Mouse (Mus musculus): ENCODE results near the gene Clpb. TPM values are rescaled to one million over a fixed set of nuclear protein-coding genes. Genes with fewer than 3 reads are reported as not detected.

Gene Clpb
- polyA plus RNA-seq, 1 experiment from 2014 or later = 52.1 TPM

GRCm38 (mm10) chr7:101739602-101740001 is 76.2 kb downstream of the Clpb start:
- H3K4me1 ChIP-seq = peaks cover 19% of the 10 kb centered on the region; the same call in 1 of the 2 replicates
- no peaks in the 10 kb centered on the region for H3K9me3 ChIP-seq
- no peaks in the 10 kb centered on the region for H3K36me3 ChIP-seq
- no peaks in the 10 kb centered on the region for H3K27me3 ChIP-seq
- H3K4me2 ChIP-seq (replicated peaks) = no peak overlapping the region
- ATAC-seq (ENCODE audit: low FRiP score, low read depth) = no peak; the same call in 1 of the 2 replicates
- H3K9ac ChIP-seq = no peak overlapping the region
- H3K27ac ChIP-seq = no peak overlapping the region
- WGBS = 6% methylated on average over 1 of the region's 1 CpGs
- no peak overlapping the region for H3K4me3 ChIP-seq

GRCm38 (mm10) chr7:101743487-101743886 is 80.1 kb downstream of the Clpb start:
- Histone ChIP-seq H3K4me2 (replicated peaks) (no peak overlapping the region), H3K27me3 (no peaks in the 10 kb centered on the region), H3K27ac (no peak overlapping the region), H3K9ac (no peak overlapping the region), H3K9me3 (no peaks in the 10 kb centered on the region), H3K36me3 (no peaks in the 10 kb centered on the region), H3K4me1 (peaks cover 26% of the 10 kb centered on the region), H3K4me3 (no peak overlapping the region)
- WGBS = 58% methylated on average over 4 of the region's 4 CpGs
- no peak for ATAC-seq (ENCODE audit: low FRiP score, low read depth)

GRCm38 (mm10) chr7:101746559-101747334 is 83.3 kb downstream of the Clpb start:
- no peak overlapping the region for H3K4me2 ChIP-seq (replicated peaks)
- peaks cover 21% of the 10 kb centered on the region for H3K4me1 ChIP-seq
- WGBS = 36% methylated on average over 12 of the region's 12 CpGs
- H3K9ac ChIP-seq = no peak overlapping the region
- no peak overlapping the region for H3K4me3 ChIP-seq
- no peak for ATAC-seq (ENCODE audit: low FRiP score, low read depth)
- H3K27ac ChIP-seq = no peak overlapping the region
- H3K27me3 ChIP-seq = no peaks in the 10 kb centered on the region
- H3K36me3 ChIP-seq = peaks cover 7% of the 10 kb centered on the region; the same call in 1 of the 2 replicates
- H3K9me3 ChIP-seq = no peaks in the 10 kb centered on the region

GRCm38 (mm10) chr7:101750268-101750667 is 86.8 kb downstream of the Clpb start:
- Histone ChIP-seq H3K4me1 (peaks cover 7% of the 10 kb centered on the region), H3K4me2 (replicated peaks) (no peak overlapping the region), H3K4me3 (no peak overlapping the region), H3K9ac (no peak overlapping the region), H3K9me3 (no peaks in the 10 kb centered on the region), H3K27me3 (no peaks in the 10 kb centered on the region), H3K27ac (no peak overlapping the region), H3K36me3 (peaks cover 30% of the 10 kb centered on the region)
- no peak for ATAC-seq (ENCODE audit: low FRiP score, low read depth)
- WGBS = 70% methylated on average over 2 of the region's 2 CpGs

GRCm38 (mm10) chr7:101752346-101752745 is 88.9 kb downstream of the Clpb start:
- no peaks in the 10 kb centered on the region for H3K27me3 ChIP-seq
- 91% methylated on average over 3 of the region's 3 CpGs for WGBS
- H3K4me3 ChIP-seq = no peak overlapping the region
- no peaks in the 10 kb centered on the region for H3K4me1 ChIP-seq
- no peak overlapping the region for H3K4me2 ChIP-seq (replicated peaks)
- no peak for ATAC-seq (ENCODE audit: low FRiP score, low read depth)
- peaks cover 30% of the 10 kb centered on the region for H3K36me3 ChIP-seq
- no peak overlapping the region for H3K27ac ChIP-seq
- no peak overlapping the region for H3K9ac ChIP-seq
- no peaks in the 10 kb centered on the region for H3K9me3 ChIP-seq

GRCm38 (mm10) chr7:101753492-101753891 is 90.1 kb downstream of the Clpb start:
- H3K4me1 ChIP-seq = no peaks in the 10 kb centered on the region
- no peaks in the 10 kb centered on the region for H3K27me3 ChIP-seq
- no peak overlapping the region for H3K4me2 ChIP-seq (replicated peaks)
- ATAC-seq (ENCODE audit: low FRiP score, low read depth) = no peak
- no peak overlapping the region for H3K9ac ChIP-seq
- no peak overlapping the region for H3K4me3 ChIP-seq
- H3K27ac ChIP-seq = no peak overlapping the region
- WGBS = 93% methylated on average over 5 of the region's 5 CpGs
- peaks cover 30% of the 10 kb centered on the region for H3K36me3 ChIP-seq
- H3K9me3 ChIP-seq = no peaks in the 10 kb centered on the region

DNA sequence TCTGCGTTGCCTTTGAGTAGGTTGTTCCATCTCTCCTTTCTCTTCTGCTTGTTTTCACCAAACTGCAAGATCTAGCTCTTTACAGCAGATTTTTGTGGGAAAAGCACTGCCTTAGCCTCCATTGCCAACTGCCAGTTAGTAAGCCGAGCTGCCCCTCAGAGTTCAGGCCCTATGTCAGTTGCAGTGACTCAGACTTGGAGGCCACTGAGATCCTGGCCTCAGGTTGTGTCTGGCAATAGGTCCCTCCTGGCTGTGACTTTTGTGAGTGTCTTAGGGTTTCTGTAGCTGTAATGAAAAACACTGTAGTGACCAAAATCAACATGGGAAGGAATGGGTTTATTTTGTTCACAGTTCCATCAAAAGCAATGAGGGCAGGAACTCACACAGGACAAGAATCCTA is 91.0 kb downstream of the Clpb start:
- ATAC-seq (ENCODE audit: low FRiP score, low read depth) = no peak
- Histone ChIP-seq H3K4me1 (no peaks in the 10 kb centered on the region), H3K4me3 (no peak overlapping the region), H3K27me3 (no peaks in the 10 kb centered on the region), H3K9ac (no peak overlapping the region), H3K9me3 (no peaks in the 10 kb centered on the region), H3K36me3 (peaks cover 34% of the 10 kb centered on the region), H3K27ac (no peak overlapping the region), H3K4me2 (replicated peaks) (no peak overlapping the region)
- WGBS = 86% methylated on average over 2 of the region's 2 CpGs

DNA sequence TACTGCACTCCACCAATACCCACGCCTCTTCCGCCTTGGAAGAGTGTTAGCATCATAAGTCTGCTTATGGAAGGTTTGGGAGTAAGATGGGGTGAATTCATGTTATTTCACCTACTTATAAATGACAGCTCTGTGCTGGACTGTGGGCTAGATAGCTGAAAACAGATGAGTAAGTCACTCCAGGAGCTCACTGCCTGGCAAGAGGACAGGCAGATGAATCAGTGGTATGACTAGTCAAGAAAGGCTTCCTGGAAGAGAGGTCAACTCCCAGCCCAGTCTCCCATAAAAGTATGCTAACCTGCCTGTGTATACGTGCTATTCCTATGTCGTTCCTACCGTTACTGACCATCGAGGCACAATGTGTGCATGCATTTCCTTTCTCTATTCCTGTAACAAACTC is 91.9 kb downstream of the Clpb start:
- Histone ChIP-seq H3K9ac (no peak overlapping the region), H3K4me3 (no peak overlapping the region), H3K27ac (no peak overlapping the region), H3K36me3 (peaks cover 34% of the 10 kb centered on the region), H3K9me3 (no peaks in the 10 kb centered on the region), H3K4me2 (replicated peaks) (no peak overlapping the region), H3K27me3 (no peaks in the 10 kb centered on the region), H3K4me1 (no peaks in the 10 kb centered on the region)
- WGBS = 89% methylated on average over 6 of the region's 6 CpGs
- no peak for ATAC-seq (ENCODE audit: low FRiP score, low read depth)

DNA sequence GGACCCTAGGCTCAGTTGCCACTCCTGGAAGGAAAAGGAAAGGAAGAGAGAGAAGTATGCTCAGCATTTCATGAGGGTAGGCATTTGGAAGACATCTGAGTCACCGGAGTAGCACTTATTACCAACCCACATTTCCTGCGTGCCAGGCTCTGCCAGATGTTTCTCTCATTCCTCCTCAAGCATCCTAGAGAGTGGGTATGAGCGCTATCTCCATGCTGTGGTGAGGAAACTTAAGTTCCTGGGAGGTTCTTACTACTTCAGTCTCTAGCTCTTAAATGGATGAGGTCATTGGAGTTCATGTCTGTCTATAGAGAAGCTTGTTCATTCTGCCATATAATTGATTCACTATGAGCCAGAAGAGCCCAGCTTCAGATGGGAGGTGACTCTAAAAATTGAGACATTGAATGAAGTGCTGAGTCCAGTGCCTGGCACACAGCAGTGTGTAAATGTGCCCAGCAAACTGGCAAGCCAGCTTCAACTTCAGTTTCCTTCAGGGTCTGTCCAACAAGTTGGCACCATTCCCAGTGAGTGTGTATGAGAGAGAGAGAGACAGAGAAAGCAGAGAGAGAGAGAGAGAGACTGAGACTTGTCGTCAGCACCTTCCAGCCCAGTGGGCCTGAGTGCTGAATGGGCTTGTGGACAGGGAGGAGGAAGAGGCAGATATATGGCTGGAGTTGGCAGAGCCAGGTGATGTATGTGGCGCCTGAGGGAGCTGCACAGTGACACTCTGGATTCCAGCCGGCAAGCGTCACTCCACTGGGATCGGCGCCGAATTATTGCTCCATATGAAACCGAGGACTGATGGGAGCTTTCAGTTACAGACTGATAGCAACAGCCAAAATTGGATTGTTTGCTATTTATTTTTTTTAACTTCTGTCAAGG is 98.7 kb downstream of the Clpb start:
- H3K4me2 ChIP-seq (replicated peaks) = no peak overlapping the region
- H3K36me3 ChIP-seq = peaks cover 19% of the 10 kb centered on the region
- H3K9me3 ChIP-seq = no peaks in the 10 kb centered on the region
- no peak overlapping the region for H3K9ac ChIP-seq
- no peaks in the 10 kb centered on the region for H3K4me1 ChIP-seq
- ATAC-seq (ENCODE audit: low FRiP score, low read depth) = no peak
- H3K4me3 ChIP-seq = no peak overlapping the region
- no peak overlapping the region for H3K27ac ChIP-seq
- no peaks in the 10 kb centered on the region for H3K27me3 ChIP-seq
- WGBS = 87% methylated on average over 11 of the region's 11 CpGs

GRCm38 (mm10) chr7:101767335-101767907 is 104.0 kb downstream of the Clpb start:
- Histone ChIP-seq H3K27ac (no peak overlapping the region), H3K4me2 (replicated peaks) (no peak overlapping the region), H3K36me3 (peaks cover 22% of the 10 kb centered on the region), H3K9ac (no peak overlapping the region), H3K4me1 (peaks cover 16% of the 10 kb centered on the region), H3K9me3 (no peaks in the 10 kb centered on the region), H3K27me3 (no peaks in the 10 kb centered on the region), H3K4me3 (no peak overlapping the region)
- no peak for ATAC-seq (ENCODE audit: low FRiP score, low read depth)
- WGBS = 69% methylated on average over 5 of the region's 5 CpGs

- 75% methylated on average over 7 of the region's 7 CpGs for WGBS
- no peak for ATAC-seq (ENCODE audit: low FRiP score, low read depth)
- H3K4me3 ChIP-seq = no peak overlapping the region
These were observed 106.6 kb downstream of the Clpb start for GRCm38 (mm10) chr7:101770051-101770450.

GRCm38 (mm10) chr7:101771604-101772003 is 108.2 kb downstream of the Clpb start:
- H3K27me3 ChIP-seq = no peaks in the 10 kb centered on the region
- H3K9ac ChIP-seq = no peak overlapping the region
- H3K4me3 ChIP-seq = no peak overlapping the region
- peaks cover 16% of the 10 kb centered on the region for H3K4me1 ChIP-seq
- ATAC-seq (ENCODE audit: low FRiP score, low read depth) = no peak
- H3K4me2 ChIP-seq (replicated peaks) = no peak overlapping the region
- 65% methylated on average over 1 of the region's 1 CpGs for WGBS
- H3K27ac ChIP-seq = no peak overlapping the region
- no peaks in the 10 kb centered on the region for H3K9me3 ChIP-seq
- peaks cover 31% of the 10 kb centered on the region for H3K36me3 ChIP-seq

More at GRCm38 (mm10) chr7:101770051-101770450, 106.6 kb downstream of the Clpb start:
- Histone ChIP-seq H3K9ac (no peak overlapping the region), H3K4me1 (peaks cover 16% of the 10 kb centered on the region), H3K27me3 (no peaks in the 10 kb centered on the region), H3K4me2 (replicated peaks) (no peak overlapping the region), H3K9me3 (no peaks in the 10 kb centered on the region), H3K36me3 (peaks cover 24% of the 10 kb centered on the region), H3K27ac (no peak overlapping the region)

All from limb, embryonic 13.5 days (tissue).